Mouse (Mus musculus): ENCODE results near the gene Dennd2c. TPM values are rescaled to one million over a fixed set of nuclear protein-coding genes. Genes with fewer than 3 reads are reported as not detected.
"Not testable (repeated sequence)": the region's sequence is repeated elsewhere in the genome, so short reads cannot be mapped to it uniquely, and the experiment has no call there.

Gene Dennd2c
- polyA plus RNA-seq, 1 experiment from 2014 or later, result 3.4 TPM

- peak overlapping the region; percentile 29; the same call in 1 of the 2 replicates for H3K27ac ChIP-seq
- H3K4me1 ChIP-seq, result peaks cover 10% of the 10 kb centered on the region
- no peak for DNase-seq (ENCODE audit: low spot score)
- H3K9me3 ChIP-seq, result no peaks in the 10 kb centered on the region
- H3K36me3 ChIP-seq, result no peaks in the 10 kb centered on the region
- no peak overlapping the region for H3K4me3 ChIP-seq
- 79% methylated on average over 5 of the region's 5 CpGs for WGBS
- H3K27me3 ChIP-seq (ENCODE audit: insufficient read depth, poor library complexity, severe bottlenecking), result no peaks in the 10 kb centered on the region
Observed at GRCm38 (mm10) chr3:103127721-103128120, 25.3 kb downstream of the Dennd2c start.

GRCm38 (mm10) chr3:103128251-103128650 lies 25.8 kb downstream of the Dennd2c start:
- H3K27me3 ChIP-seq (ENCODE audit: insufficient read depth, poor library complexity, severe bottlenecking), result no peaks in the 10 kb centered on the region
- DNase-seq (ENCODE audit: low spot score), result no peak
- H3K4me1 ChIP-seq, result peaks cover 10% of the 10 kb centered on the region
- peak overlapping the region; percentile 77; the same call in 1 of the 2 replicates for H3K27ac ChIP-seq
- H3K9me3 ChIP-seq, result no peaks in the 10 kb centered on the region
- H3K4me3 ChIP-seq, result no peak overlapping the region
- H3K36me3 ChIP-seq, result no peaks in the 10 kb centered on the region
- 61% methylated on average over 4 of the region's 4 CpGs for WGBS

GRCm38 (mm10) chr3:103129367-103130159 lies 27.2 kb downstream of the Dennd2c start:
- H3K27ac ChIP-seq, result peak overlapping the region; percentile 77
- peak; percentile 90 for DNase-seq (ENCODE audit: low spot score)
- no peaks in the 10 kb centered on the region for H3K36me3 ChIP-seq
- 68% methylated on average over 8 of the region's 8 CpGs for WGBS
- H3K9me3 ChIP-seq, result no peaks in the 10 kb centered on the region
- no peaks in the 10 kb centered on the region for H3K27me3 ChIP-seq (ENCODE audit: insufficient read depth, poor library complexity, severe bottlenecking)
- H3K4me1 ChIP-seq, result peaks cover 10% of the 10 kb centered on the region
- H3K4me3 ChIP-seq, result no peak overlapping the region

GRCm38 (mm10) chr3:103130236-103130751 lies 27.9 kb downstream of the Dennd2c start:
- no peaks in the 10 kb centered on the region for H3K27me3 ChIP-seq (ENCODE audit: insufficient read depth, poor library complexity, severe bottlenecking)
- no peaks in the 10 kb centered on the region for H3K36me3 ChIP-seq
- H3K4me3 ChIP-seq, result peak overlapping the region; percentile 32
- peak overlapping the region; percentile 77 for H3K27ac ChIP-seq
- no peaks in the 10 kb centered on the region for H3K9me3 ChIP-seq
- peak; percentile 84 for DNase-seq (ENCODE audit: low spot score)
- WGBS, result 40% methylated on average over 6 of the region's 6 CpGs
- H3K4me1 ChIP-seq, result peaks cover 10% of the 10 kb centered on the region

- no peaks in the 10 kb centered on the region for H3K27me3 ChIP-seq (ENCODE audit: insufficient read depth, poor library complexity, severe bottlenecking)
- H3K27ac ChIP-seq, result no peak overlapping the region
- H3K4me1 ChIP-seq, result peaks cover 10% of the 10 kb centered on the region
- WGBS, result 91% methylated on average over 10 of the region's 10 CpGs
- no peaks in the 10 kb centered on the region for H3K9me3 ChIP-seq
- DNase-seq (ENCODE audit: low spot score), result no peak
- no peak overlapping the region for H3K4me3 ChIP-seq
- no peaks in the 10 kb centered on the region for H3K36me3 ChIP-seq
Observed at GRCm38 (mm10) chr3:103133098-103133497, 30.7 kb downstream of the Dennd2c start.

- Histone ChIP-seq H3K4me3 (no peak overlapping the region), H3K27ac (no peak overlapping the region), H3K36me3 (no peaks in the 10 kb centered on the region), H3K9me3 (no peaks in the 10 kb centered on the region), H3K27me3 (ENCODE audit: insufficient read depth, poor library complexity, severe bottlenecking) (no peaks in the 10 kb centered on the region), H3K4me1 (peaks cover 14% of the 10 kb centered on the region)
- DNase-seq (ENCODE audit: low spot score), result no peak
- 87% methylated on average over 4 of the region's 4 CpGs for WGBS
Observed at GRCm38 (mm10) chr3:103136414-103137077, 34.1 kb downstream of the Dennd2c start.

- Histone ChIP-seq H3K27me3 (ENCODE audit: insufficient read depth, poor library complexity, severe bottlenecking) (no peaks in the 10 kb centered on the region), H3K27ac (peak overlapping the region; percentile 81)
- no peak for DNase-seq (ENCODE audit: low spot score)
Observed at GRCm38 (mm10) chr3:103139047-103139446, 36.6 kb downstream of the Dennd2c start.

GRCm38 (mm10) chr3:103140095-103140838 lies 37.9 kb downstream of the Dennd2c start:
- H3K27me3 ChIP-seq (ENCODE audit: insufficient read depth, poor library complexity, severe bottlenecking); H3K9me3 ChIP-seq; H3K36me3 ChIP-seq; DNase-seq (ENCODE audit: low spot score): not testable (repeated sequence)
- Histone ChIP-seq H3K4me3 (peak overlapping the region; percentile 24; the same call in 1 of the 2 replicates), H3K27ac (peak overlapping the region; percentile 81), H3K4me1 (peaks cover 14% of the 10 kb centered on the region)
- WGBS, result 39% methylated on average over 11 of the region's 11 CpGs

More at GRCm38 (mm10) chr3:103139047-103139446, 36.6 kb downstream of the Dennd2c start:
- H3K4me1 ChIP-seq, result peaks cover 14% of the 10 kb centered on the region
- H3K9me3 ChIP-seq, result no peaks in the 10 kb centered on the region
- H3K4me3 ChIP-seq, result no peak overlapping the region
- WGBS, result 58% methylated on average over 8 of the region's 8 CpGs
- H3K36me3 ChIP-seq, result no peaks in the 10 kb centered on the region

- Histone ChIP-seq H3K36me3 (no peaks in the 10 kb centered on the region), H3K27me3 (ENCODE audit: insufficient read depth, poor library complexity, severe bottlenecking) (no peaks in the 10 kb centered on the region), H3K27ac (no peak overlapping the region), H3K4me3 (no peak overlapping the region), H3K9me3 (no peaks in the 10 kb centered on the region), H3K4me1 (peaks cover 14% of the 10 kb centered on the region)
- 88% methylated on average over 11 of the region's 11 CpGs for WGBS
- DNase-seq (ENCODE audit: low spot score), result no peak
Observed at GRCm38 (mm10) chr3:103141287-103141686, 38.9 kb downstream of the Dennd2c start.

- Histone ChIP-seq H3K4me1 (peaks cover 14% of the 10 kb centered on the region), H3K27ac (no peak overlapping the region), H3K36me3 (no peaks in the 10 kb centered on the region), H3K4me3 (no peak overlapping the region), H3K27me3 (ENCODE audit: insufficient read depth, poor library complexity, severe bottlenecking) (no peaks in the 10 kb centered on the region), H3K9me3 (no peaks in the 10 kb centered on the region)
- DNase-seq (ENCODE audit: low spot score), result no peak
- 80% methylated on average over 10 of the region's 10 CpGs for WGBS
Observed at GRCm38 (mm10) chr3:103142366-103142765, 40.0 kb downstream of the Dennd2c start.

GRCm38 (mm10) chr3:103145336-103145735 lies 42.9 kb downstream of the Dennd2c start:
- Histone ChIP-seq H3K4me3 (no peak overlapping the region), H3K27me3 (ENCODE audit: insufficient read depth, poor library complexity, severe bottlenecking) (no peaks in the 10 kb centered on the region), H3K27ac (no peak overlapping the region), H3K4me1 (peaks cover under 1% of the 10 kb centered on the region; the same call in 1 of the 2 replicates), H3K9me3 (no peaks in the 10 kb centered on the region), H3K36me3 (0 out of 2 replicates have a peak, but pooled peaks cover 3% of the 10 kb centered on the region)
- DNase-seq (ENCODE audit: low spot score), result no peak
- WGBS, result 78% methylated on average over 2 of the region's 2 CpGs

- Histone ChIP-seq H3K27me3 (ENCODE audit: insufficient read depth, poor library complexity, severe bottlenecking) (no peaks in the 10 kb centered on the region), H3K27ac (no peak overlapping the region), H3K4me1 (no peaks in the 10 kb centered on the region), H3K4me3 (no peak overlapping the region), H3K9me3 (no peaks in the 10 kb centered on the region), H3K36me3 (0 out of 2 replicates have a peak, but pooled peaks cover 3% of the 10 kb centered on the region)
- no peak for DNase-seq (ENCODE audit: low spot score)
- WGBS, result 81% methylated on average over 4 of the region's 4 CpGs
Observed at GRCm38 (mm10) chr3:103145791-103146190, 43.4 kb downstream of the Dennd2c start.

Data from heart, embryonic 10.5 days (tissue).